Mouse (Mus musculus): Measurements from ENCODE around the gene Slc25a10.

DNA sequence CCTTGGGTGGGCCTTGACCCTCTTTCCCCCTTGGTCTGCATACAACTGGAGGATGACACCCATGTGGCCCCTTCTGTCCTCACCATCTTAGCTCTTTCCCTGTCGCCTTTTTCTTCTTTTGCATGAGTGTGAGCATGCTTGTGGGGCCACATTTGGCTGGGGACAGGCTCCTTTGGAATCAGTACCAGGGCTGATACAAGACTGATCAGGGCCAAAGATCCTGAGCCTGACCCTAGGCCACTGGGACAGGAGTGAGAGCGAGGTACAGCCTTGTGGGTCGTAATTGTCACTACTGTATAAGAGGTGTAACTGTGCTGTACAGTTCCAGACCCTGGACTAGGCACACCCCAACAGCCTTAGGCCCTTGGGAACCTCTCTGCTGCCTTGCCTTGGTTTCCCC, 2.3 kb downstream of the Slc25a10 start:
- no peak for TF ChIP-seq CTCF (IDR thresholded peaks at IDR 0.05; ENCODE audit: control insufficient read depth, insufficient read depth, insufficient read length)
- no peak for TF ChIP-seq CEBPB (IDR thresholded peaks at IDR 0.05; ENCODE audit: low read depth)
- TF ChIP-seq MYOG (IDR thresholded peaks at IDR 0.05; ENCODE audit: control insufficient read depth, extremely low read depth, insufficient read length): no peak
- TF ChIP-seq MAX (IDR thresholded peaks at IDR 0.05): no peak
- no peak for TF ChIP-seq MYOD1 (IDR thresholded peaks at IDR 0.05; ENCODE audit: control insufficient read depth, insufficient read length, low read depth)
- TF ChIP-seq USF1 (IDR thresholded peaks at IDR 0.05; ENCODE audit: low read depth): no peak
